Mouse (Mus musculus) ovary, postnatal 10 days (tissue): Measurements from ENCODE around the gene Gulp1.

ENCODE experiments used
- DNase-seq: peaks from one replicate; pipeline ENCODE4 v3.0.0; 2022; ENCODE audit warnings: low spot score

Gene Gulp1

DNA sequence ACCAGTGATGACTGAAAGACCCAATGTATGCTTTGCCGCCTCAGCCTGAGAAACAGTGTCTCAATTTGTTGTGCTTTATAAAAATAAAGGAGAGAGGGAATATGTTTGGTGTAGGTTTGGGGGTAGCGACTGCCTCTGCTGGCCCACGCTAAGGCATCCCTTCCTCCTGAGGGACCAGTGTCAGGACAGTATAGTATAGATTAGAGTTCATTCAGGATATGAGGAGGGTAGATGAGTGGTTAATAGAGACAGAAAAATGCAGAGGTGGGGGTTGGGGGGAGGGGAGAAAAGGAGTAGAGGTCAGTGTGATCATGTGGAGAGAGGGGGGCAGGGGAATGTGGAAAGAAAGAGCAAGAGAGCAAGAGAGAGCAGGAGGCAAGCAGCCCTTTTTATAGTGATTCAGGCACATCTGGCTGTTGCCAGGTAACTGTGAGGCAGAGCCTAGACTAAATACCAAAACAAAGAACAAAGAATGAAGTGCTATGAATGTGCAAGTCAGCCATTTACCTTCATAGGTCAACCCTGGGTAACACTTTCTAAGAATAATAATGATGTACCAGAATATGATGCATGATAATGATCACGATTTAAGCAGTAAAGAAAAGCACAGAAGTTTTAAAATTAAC is 169.6 kb downstream of the Gulp1 start:
- DNase-seq = no peak

GRCm38 (mm10) chr1:44741256-44741655 is 189.9 kb downstream of the Gulp1 start:
- no peak for DNase-seq

DNA sequence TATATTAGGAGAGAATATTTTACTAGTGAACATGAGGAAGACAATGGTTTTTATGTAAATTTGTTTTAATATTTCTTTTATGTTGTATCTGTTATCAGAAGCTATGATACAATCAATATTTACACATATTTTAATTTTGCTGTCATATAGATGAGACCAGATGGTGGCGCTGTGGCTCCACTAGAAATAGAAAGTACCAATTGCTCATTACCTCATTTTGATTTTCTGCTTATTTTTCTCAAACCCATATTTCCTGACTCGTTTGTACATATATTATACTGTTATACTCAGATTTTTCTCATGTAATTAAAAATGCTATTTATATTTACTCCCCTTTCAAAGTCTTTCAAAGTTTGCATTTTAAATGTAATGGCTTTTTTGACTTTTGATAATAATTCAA is 194.4 kb downstream of the Gulp1 start:
- DNase-seq = no peak

- DNase-seq = no peak
Measured at GRCm38 (mm10) chr1:44750731-44751730, 199.7 kb downstream of the Gulp1 start.

DNA sequence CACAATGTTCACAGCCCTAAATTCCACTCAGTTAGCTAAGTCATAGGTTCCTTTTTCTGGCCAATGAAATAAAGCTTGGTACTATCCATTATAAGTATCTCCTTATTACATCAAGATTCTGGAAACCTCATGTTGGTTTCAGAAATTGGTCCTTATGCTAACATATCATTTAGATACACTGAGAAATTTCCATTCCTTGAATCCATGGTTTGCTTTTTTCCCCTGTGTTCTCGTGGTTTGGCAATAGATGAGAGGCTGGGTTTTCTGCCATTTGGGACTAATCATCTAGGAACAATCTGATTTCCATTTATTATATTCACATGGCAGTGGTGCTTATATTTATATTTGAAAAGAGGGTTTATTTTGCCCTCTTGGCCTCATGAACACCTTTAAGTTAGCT is 226.9 kb downstream of the Gulp1 start:
- DNase-seq = no peak

- DNase-seq = no peak
Measured at GRCm38 (mm10) chr1:44803594-44804372, 252.5 kb downstream of the Gulp1 start.

DNA sequence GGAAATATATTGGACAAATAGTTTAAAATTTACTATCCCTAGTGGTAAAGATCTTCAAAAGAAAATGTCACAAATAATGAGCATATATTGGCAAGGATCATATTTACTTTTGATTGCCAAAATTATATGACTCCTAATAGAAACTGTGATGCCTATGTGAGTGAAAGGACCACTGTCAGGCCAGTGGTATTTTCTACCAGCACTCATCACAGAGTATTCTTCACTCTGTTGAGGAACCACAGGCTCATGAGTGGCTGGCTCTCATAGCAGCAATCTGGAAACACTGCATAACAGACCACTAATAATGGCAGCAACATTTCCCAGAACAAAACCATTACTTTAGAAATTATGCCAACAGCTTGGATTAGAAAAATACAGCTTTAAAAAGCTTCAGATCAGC is 255.1 kb downstream of the Gulp1 start:
- no peak for DNase-seq

- no peak for DNase-seq
Measured at GRCm38 (mm10) chr1:44810336-44810735, 259.0 kb downstream of the Gulp1 start.

DNA sequence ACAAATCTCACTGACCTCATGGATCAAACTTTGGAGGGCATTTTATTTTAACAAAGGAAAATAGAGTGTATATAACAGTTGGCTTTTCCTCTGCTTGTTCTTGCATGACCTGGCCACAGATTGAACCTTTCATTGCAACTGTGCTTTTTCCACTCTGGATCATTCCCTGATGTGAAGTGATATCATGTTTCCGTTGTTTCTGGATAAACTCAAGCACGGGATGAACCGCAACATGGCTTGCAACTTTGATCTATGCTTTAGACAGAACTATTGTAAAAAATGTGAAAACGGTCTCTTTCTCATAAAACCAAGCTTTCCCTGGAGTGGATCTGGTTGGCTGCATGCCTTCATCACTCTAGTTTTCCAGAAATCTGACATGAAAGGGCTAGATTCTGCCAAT is 282.6 kb downstream of the Gulp1 start:
- no peak for DNase-seq
